Mouse (Mus musculus): ENCODE measurements around the gene Sec61a2. TPM values are rescaled to one million over a fixed set of nuclear protein-coding genes. Genes with fewer than 3 reads are reported as not detected.

Gene Sec61a2
- polyA plus RNA-seq (2012; rRNA removed): 169 and 186 TPM in 2 replicates

DNA sequence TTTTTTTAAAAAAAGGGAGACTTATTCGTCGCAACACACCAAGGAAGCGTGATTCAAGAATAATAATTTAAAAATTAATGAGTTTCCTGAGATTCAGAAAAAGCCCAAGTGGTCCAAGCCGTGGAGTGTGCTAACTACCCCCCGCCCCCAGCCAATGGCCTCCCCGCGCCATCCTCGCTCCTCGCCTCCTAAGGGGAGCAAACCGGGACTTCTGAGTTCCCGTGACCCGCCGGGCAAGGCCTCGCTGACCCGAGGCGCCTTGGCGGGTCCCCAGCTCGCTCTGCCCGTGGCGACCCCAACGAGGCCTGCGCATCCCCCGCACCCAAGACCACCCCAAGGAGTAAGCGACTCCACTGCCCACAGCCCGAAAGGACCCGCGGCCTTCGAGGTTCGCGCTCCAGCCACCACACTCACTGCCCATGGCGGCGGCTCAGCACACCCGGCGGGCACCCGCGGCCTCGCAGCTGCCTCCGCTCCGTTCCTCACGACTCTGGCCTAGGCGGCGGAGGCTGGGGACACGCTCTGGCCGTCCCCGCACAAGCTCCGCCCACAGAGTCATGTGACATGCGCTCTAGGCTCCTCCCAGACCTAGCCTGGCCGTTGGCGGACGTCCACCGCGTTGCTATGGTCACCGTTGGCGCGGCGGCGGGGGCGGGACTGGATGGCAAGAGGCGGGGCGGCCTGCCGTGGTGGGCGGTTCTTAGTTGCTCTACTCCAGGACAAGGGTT, at the start of gene Sec61a2:
Gene Sec61a2, minus strand, starts transcription at position 590 of the 728 bp plus-strand sequence.
- peak; percentile 96 to 100 for DNase-seq (ENCODE audit: extremely low spot score in 1 of 2, low spot score in 1 of 2)

DNA sequence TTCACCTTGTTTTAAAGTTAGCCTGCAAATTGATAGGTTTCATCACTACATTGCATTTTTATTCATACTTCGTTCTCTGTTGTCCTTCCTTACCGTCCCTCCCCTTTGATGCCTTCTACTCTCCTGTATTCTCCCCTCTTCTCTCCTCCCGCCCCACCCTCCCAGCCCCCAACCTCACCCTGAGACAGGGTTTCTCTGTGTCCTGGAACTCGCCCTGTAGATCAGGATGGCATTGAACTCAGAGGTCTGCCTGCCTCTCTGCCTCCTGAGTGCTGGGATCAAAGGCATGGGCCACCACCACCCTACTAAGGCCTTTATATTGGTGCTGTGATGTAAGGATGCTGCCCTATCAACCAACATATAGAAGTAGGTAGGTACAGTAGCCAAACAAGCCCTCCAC, 47.8 kb upstream of the Sec61a2 start:
- DNase-seq (ENCODE audit: extremely low spot score in 1 of 2, low spot score in 1 of 2): no peak

DNA sequence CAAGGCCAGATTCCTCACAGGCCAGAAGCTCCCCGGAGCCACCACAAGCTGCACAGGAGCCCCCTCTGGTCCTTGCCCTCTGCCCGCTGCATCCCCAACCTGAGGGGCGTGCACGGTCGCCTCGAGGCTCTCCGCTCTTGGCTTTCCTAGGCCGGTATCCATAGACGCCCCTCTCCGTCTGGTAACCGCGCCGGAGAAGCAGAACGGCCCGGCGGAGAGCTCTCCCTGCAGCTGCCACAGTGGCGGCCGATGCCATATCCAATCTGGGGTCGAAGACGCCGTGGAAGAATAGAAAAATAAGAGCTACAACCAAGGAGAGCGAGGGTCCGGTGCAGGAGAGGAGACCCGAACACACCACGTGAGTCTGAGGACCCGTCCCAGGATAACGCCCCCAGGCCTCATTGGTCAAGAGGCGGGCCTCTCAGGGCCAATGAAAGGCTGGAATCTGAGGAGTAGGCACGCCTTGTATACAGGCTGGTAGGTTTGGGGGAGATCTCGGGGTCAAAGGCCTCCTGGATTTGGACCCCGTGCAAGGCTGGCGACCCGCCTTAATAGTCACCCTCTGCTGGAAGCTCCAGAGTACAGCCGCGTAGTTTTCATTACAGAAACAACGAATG, 47.3 kb upstream of the Sec61a2 start, which contains the start of gene Dhtkd1:
Gene Dhtkd1, minus strand, starts transcription at position 377 of the 617 bp plus-strand sequence.
- peak; percentile 57 to 72 for DNase-seq (ENCODE audit: extremely low spot score in 1 of 2, low spot score in 1 of 2)

DNA sequence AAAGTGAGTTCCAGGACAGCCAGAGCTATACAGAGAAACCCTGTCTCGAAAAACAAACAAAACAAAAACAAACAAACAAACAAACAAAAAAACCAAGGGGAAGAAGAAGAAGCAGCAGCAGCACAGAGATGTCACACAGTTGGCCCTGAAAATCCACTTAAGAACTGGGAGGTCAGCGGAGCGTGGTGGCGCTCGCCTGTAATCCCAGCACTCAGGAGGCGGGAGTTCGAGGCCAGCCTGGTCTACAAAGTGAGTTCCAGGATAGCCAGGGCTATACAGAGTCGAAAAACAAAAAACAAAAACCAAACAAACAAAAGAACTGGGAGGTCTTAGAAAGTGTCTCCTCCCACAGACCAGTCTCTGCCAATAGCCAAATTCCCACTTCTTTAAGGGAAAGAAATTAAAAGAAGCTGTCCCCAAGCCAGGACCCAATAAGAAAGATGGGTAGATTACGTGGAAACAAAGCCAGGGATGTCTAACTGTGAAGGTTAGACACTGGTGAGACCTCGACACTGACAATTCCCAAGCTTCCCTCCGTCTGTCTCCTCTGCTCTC, 46.7 kb upstream of the Sec61a2 start:
- no peak for DNase-seq (ENCODE audit: extremely low spot score in 1 of 2, low spot score in 1 of 2)

DNA sequence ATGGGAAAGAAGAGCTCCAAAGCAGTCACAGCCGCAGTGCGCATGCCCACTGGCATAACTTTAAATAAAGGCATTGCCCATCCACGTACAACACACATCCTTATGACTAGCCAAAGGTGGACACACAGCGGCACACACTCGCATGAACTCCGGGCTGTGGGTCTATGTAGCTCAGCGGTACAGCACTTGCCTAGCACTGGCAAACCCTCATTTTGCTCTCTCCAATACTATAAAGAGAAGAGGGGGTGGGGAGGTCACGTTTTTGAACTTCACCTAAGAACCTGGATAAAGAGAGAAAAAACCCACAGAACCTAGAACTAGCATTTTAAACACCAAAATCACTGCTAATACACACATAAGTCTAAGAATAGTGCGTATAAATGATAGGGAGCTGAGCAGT, 45.7 kb upstream of the Sec61a2 start:
- peak in 1 of 2 experiments; percentile 30 for DNase-seq (ENCODE audit: extremely low spot score in 1 of 2, low spot score in 1 of 2)

DNA sequence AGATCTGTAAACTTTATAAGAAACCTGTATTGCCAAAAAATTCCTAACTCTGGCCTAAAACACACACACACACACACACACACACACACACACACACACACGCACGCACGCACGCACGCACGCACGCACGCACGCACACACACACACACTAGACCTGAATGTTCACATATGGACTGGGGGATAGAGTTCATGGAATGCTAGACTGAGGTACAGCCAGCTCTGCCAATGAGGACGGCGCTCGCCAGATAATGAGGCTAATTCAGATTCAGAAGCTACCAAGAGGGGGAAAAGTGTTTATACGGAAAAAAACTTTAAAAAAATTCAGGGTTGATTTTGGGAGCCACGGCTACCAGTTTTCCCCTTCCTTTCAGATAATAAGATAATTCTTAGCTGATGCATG, 44.7 kb upstream of the Sec61a2 start:
- no peak for DNase-seq (ENCODE audit: extremely low spot score in 1 of 2, low spot score in 1 of 2)

DNA sequence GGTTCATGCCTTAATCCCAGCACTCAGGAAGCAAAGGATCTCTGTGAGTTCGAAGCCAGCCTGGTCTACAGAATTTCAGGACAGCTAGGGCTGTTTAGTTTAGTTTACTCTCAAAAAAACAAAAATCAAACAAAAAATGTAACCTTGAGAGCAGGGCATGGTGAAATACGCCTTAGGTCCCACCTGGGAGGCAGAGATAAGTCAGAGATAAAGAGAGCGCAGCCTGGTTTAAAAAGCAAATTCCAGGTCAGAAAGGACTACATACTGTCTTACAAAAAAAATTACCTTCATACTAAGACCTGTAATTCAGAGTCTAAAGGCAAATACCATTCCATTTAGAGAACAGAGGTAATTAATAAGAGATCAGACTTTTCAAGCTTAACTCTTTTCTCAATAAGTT, 44.1 kb upstream of the Sec61a2 start:
- no peak for DNase-seq (ENCODE audit: extremely low spot score in 1 of 2, low spot score in 1 of 2)

DNA sequence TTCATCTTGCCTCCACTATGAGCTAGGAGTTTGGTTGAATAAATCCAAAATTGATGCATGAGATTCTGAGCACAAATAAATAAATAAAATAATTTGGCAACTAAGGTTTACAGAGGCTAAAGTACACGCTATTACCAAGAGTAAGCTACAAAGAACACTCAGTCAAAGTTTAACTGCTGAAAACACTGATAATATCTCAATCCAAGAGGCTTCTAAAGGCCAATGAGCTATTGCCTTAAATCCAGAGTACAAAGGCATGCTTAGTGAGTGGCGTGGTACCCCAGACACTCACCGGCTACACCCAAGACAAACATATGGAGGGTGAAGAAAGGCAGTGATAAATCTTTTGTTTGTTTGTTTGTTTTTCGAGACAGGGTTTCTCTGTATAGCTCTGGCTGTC, 41.3 kb upstream of the Sec61a2 start:
- DNase-seq (ENCODE audit: extremely low spot score in 1 of 2, low spot score in 1 of 2): no peak

DNA sequence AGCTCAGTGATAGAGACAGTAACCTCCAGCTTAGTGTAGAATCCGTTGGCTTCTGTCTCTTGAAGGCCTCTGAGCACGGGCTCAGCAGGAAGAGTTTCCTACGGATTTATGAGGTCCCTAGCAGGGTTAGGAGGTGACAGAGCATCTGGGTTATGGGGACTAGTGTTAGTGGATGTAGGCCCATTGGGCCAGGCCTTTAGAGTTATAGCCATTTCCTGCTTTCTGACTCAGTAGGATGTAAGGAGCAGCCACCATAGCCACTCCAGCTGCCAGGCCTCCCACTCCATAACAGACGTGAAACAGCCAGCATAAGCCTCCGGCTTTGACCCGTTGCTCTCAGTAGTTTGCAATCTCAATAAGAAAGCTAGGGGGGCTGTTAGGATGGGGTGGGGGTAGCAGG, 40.8 kb upstream of the Sec61a2 start:
- DNase-seq (ENCODE audit: extremely low spot score in 1 of 2, low spot score in 1 of 2): no peak

DNA sequence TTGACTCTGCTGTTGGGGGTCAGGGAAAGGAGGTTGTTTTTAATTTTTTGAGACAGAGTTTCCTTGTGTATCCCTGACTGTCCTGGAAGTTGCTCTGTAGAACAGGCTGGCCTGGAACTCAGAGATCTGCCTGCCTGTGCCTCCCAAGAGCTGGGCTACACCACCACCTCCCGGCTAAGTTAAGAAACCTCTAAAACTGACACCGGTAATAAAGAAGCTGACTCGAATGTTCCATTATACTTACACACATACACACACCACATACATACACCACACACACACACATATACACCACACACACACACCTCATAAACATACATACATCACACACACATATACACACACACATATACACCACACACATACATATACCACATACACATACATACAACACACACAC, 39.7 kb upstream of the Sec61a2 start:
- DNase-seq (ENCODE audit: extremely low spot score in 1 of 2, low spot score in 1 of 2): no peak

DNA sequence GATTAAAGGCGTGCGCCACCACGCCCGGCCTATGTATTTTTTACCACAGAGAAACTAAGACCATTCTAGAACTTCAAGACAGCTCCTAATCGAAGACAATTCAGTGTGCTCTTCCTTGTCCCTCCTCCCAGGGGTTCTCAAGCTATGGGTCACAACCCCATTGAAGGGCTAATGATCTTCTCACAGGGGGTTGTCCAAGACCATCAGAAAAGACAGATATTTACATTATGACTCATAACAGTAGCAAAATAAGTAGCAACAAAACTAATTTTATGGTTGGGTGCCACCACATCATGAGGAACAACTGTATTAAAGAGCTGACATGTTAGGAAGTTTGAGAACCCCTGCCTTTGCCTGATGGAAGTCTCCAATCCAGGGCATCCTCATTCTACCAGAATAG, 36.7 kb upstream of the Sec61a2 start:
- no peak for DNase-seq (ENCODE audit: extremely low spot score in 1 of 2, low spot score in 1 of 2)

DNA sequence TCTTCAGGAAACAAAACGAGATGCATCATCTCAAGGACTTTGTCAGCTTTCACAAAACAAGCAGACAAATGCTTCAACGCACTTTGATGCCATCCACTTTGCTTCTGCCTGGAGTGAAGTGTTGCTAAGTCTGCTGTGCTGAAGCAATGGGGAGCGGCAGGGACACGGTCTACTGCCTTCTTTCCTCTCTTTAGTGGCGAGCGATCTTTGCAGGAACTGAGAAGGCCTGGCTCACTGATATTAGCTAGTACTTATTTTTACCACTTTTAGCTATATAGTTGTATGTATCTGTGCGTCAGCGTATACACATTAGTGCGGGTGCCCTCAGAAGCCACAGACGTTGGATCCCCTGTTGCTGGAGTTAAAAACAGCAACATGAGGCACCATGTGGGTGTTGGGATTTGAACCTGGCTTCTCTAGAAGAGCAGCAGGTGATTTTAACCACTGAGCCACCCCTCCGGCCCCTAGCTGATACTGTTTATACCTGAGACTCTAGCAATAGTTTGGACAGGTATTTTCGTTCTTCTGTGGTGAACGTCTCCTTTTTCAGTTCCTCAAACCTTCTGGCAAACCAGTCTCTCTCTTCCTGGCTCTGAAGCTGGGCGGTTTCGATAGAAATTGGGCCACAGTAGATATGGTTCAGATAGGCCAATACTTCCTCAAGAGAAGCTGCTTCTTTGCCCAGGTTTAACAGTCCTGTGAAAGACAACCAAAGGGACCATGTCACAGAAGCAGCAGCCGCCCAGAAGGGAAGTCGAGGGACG, 35.2 kb upstream of the Sec61a2 start:
- DNase-seq (ENCODE audit: extremely low spot score in 1 of 2, low spot score in 1 of 2): no peak

DNA sequence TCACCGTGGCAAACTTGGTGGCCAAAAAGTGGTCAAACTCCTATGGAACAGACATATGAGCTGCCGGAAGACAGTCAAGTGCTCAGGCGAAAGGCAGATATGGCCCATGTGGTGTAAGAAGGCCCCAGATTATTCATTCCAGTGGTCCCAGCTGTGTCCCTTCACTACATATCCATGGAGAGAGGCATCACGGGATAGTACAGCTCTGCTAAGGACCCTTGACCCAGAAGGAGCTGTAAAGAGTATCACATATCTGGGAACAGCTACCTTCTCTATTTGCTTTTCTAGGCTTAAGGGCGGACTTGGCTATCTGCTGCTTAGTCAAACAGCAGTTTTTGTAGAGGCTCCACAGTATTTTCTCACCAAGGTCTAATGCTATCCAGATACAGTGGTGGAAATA, 34.6 kb upstream of the Sec61a2 start:
- DNase-seq (ENCODE audit: extremely low spot score in 1 of 2, low spot score in 1 of 2): no peak

DNA sequence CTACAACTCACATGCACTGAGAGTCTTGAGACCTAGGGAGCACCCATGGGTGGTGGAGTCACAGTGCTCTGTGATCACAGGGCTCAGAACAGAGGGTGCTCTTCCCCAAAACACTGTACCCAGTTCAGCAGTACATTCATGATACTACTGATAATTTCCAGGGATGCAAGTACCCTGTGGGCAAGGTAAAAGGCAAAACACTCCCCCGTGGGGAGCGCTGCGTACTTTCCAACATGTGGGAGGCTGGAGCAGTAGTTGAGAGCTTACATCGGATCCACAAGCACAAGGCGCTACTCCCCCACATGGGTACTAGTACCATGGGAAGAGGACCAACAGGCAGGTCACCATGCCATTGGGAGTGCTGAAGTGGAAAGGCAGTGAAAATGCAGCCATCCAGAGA, 32.2 kb upstream of the Sec61a2 start:
- DNase-seq (ENCODE audit: extremely low spot score in 1 of 2, low spot score in 1 of 2): no peak

DNA sequence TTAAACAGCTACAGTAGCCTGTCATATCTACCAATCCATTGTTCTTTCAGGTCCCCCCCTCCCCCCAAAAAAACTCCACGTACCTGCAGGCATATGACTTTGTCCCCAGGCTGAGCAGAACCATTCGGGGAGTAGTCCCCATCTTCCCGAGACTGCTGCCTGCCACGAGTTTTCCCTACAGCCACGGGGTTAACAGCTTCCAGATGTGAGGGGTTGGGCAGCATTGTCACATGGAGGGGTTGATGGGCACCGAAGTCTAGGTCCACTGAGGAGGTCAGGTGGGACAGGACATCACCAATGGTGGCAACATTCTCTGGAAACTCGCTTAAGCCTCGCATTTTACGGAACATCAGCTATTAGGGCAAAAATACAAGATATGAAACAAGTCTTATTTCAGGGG, 28.6 kb upstream of the Sec61a2 start:
- no peak for DNase-seq (ENCODE audit: extremely low spot score in 1 of 2, low spot score in 1 of 2)

DNA sequence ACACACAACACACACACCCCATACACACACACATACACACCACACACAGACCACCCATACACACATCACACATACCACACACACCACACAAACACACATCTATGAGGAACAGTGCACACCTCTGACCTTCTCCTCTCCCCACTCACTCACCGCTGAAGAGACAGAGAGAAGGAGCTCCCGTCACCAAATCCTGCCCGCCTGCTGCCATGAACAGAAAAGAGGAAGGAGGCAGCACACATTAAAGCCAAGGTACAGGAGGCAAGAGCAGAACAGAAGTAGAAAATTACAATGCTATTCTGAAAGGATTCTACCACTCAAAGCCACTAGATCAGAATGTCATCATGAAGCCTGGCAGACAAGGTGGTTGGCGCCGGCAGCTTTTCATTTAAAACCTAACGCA, 27.6 kb upstream of the Sec61a2 start:
- DNase-seq (ENCODE audit: extremely low spot score in 1 of 2, low spot score in 1 of 2): no peak

DNA sequence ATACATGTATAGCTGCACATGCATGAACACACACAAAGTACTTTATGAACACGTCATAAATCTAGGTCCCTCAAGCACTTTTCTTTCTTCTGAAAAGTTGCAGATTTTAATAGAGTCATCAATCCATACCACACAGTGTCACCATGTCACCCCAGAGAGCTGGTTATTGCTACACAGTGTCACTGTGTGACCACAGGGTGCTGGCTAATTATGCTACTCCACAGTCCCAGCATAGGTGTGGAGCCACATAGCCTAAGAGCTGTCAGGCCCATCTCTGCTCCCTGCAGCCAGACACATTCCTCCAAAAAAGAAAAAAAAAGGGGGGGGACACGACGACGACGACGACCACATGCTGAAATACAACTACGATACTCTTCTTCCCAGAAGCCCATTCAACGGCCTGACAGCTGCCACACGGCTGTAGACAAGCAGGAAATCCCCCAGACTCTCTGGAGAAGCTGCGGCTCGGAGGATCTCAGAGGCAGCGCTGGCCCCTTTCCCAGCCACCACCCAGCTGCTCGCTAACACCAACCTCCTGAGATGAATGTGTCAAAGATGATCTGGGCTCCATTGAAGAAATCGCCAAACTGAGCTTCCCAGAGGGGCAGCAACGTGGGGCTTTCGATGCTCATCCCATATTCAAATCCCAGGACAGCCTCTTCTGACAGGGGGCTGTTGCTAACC, 16.2 kb upstream of the Sec61a2 start:
- DNase-seq (ENCODE audit: extremely low spot score in 1 of 2, low spot score in 1 of 2): peak in 1 of 2 experiments; percentile 48

DNA sequence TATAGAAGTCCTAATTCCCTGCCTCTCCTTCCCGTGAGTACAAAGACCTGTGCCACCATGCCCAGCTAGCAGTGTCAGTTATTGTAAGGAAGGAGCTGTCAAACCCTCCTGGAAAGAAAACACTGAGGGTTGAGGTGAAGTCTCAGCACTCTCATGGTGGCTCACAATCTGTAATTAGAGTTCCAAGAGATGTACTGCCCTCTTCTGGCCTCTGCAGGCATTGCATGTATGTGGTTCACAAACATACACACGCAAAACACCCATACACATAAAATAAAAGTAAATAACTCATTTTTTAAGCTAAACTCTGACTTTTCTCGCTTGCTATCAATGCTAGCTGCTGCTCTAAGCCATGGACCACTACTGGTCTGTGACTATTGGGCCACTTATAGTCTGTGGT, 11.4 kb upstream of the Sec61a2 start:
- peak in 1 of 2 experiments; percentile 36 for DNase-seq (ENCODE audit: extremely low spot score in 1 of 2, low spot score in 1 of 2)

DNA sequence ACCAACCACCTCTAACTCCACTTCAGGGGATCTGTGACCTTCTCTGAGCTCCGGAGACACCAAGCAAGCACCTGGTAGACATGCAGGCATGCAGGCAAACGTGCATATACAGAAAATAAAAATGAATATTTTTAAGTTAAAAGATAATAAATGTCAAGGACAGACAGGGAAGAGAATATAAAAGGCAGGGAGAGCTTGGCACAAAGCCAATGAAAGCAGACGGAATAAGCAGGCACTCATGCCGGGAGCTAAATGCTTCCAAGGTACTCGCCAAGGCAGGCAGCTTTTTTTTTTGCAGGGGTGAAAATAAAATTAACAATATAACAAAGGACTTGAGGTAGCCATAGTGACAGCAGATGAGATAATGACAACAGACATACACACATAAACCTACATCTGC, 10.9 kb upstream of the Sec61a2 start:
- DNase-seq (ENCODE audit: extremely low spot score in 1 of 2, low spot score in 1 of 2): peak in 1 of 2 experiments; percentile 58

DNA sequence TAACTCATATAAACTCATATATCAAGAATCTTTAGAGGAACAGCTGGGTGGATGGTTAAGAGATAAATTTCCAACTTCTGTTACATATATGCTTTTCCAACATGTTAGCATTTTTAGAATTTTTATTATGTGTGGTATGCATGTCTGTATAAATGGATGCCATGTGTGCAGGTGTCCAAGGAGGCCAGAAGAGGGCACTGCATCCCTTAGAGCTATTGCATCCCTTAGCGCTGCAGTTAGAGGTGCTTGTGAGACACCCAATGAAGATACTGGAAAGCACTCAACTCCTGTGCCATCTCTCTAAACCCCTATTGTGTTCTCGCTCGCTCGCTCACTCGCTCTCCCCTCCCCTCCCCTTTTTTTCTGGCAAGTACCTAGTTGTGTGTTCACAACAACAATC, 4.9 kb upstream of the Sec61a2 start:
- no peak for DNase-seq (ENCODE audit: extremely low spot score in 1 of 2, low spot score in 1 of 2)

DNA sequence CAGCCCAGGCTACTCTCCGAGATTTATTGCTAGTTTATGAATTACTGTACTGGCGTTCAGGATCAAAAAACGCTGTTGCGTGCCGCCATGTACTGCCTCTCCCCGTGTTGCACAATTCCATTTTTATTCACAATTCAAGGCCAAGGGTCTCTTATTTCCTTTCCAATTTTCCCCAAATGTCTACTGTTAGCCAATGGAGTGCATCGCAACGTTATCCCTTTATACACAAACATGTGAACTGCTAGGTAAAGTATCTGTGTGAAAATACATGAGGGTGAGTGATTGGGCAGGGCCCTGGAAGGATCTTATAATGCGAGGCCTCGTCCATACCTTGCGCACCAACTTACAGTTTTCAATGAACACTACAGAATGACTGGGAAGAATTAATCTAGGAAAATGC, 936 bp downstream of the Sec61a2 start:
- peak in 1 of 2 experiments; percentile 26 for DNase-seq (ENCODE audit: extremely low spot score in 1 of 2, low spot score in 1 of 2)

All from frontal cortex, adult 2 months (tissue).